Mouse (Mus musculus) cerebellum, adult 2 months (tissue): ENCODE results near the gene Xylt2. TPM values are rescaled to one million over a fixed set of nuclear protein-coding genes. Genes with fewer than 3 reads are reported as not detected.

Source experiments
- DNase-seq, 2 experiments: peaks; one replicate each; pipeline ENCODE4 v3.0.0; 2021
- H3K27ac ChIP-seq: fragments of 200-500 bp; 2 replicates; pipeline ENCODE4 v1.5.1; 2012; ENCODE audit warnings: low read length, control low read depth, inconsistent platforms; ENCODE audit not compliant: insufficient read depth
- H3K27me3 ChIP-seq: fragments of 200-500 bp; 2 replicates; pipeline ENCODE4 v1.6.1; 2012; ENCODE audit warnings: inconsistent platforms, mild to moderate bottlenecking, low read length, moderate library complexity; ENCODE audit not compliant: control insufficient read depth, insufficient read depth
- H3K4me1 ChIP-seq: fragments of 200-500 bp; 2 replicates; pipeline ENCODE4 v1.6.1; 2011; ENCODE audit warnings: low read length; ENCODE audit not compliant: control insufficient read depth, insufficient read depth
- H3K4me3 ChIP-seq: fragments of 200-500 bp; replicated peaks from 2 replicates; pipeline ENCODE3; 2011; ENCODE audit warnings: mild to moderate bottlenecking, low read depth, low read length, control low read depth; ENCODE audit not compliant: insufficient read depth
- CTCF ChIP-seq: fragments of 200-500 bp; IDR thresholded peaks from 2 replicates; pipeline ENCODE4 v1.5.1; 2011; ENCODE audit warnings: low read depth, mild to moderate bottlenecking, control low read depth, low read length, moderate library complexity, borderline replicate concordance; ENCODE audit not compliant: insufficient read depth
- POLR2A ChIP-seq: fragments of 200-500 bp; IDR thresholded peaks from 2 replicates; pipeline ENCODE4 v1.6.1; 2011; ENCODE audit warnings: low read length, control low read depth, borderline replicate concordance; ENCODE audit not compliant: insufficient read depth
- WGBS: fragments of 180-500 bp; shearing (Covaris S2); methylation state at CpG from one replicate; pipeline ENCODE4 v1.1.7; 2018; 5-methylcytosine and 5-hydroxymethylcytosine counted together
- polyA plus RNA-seq: library from polyadenylated mRNA; depleted of rRNA; stranded (reverse); fragments of >200 nt; gene quantifications from 2 replicates; pipeline ENCODE4 v1.2.3, GENCODE M21; 2012; rRNA removed

The Xylt2 gene
- polyA plus RNA-seq, 1 experiment = 30.7 TPM

GRCm38 (mm10) chr11:94620766-94621457 lies 56.4 kb downstream of the Xylt2 start:
- H3K4me1 ChIP-seq = no peaks in the 10 kb centered on the region
- 24% methylated on average over 6 of the region's 6 CpGs for WGBS
- no peak for DNase-seq
- no peak overlapping the region for H3K4me3 ChIP-seq
- H3K27ac ChIP-seq = no peak overlapping the region
- TF ChIP-seq POLR2A = no peak
- TF ChIP-seq CTCF = no peak
- no peaks in the 10 kb centered on the region for H3K27me3 ChIP-seq

DNA sequence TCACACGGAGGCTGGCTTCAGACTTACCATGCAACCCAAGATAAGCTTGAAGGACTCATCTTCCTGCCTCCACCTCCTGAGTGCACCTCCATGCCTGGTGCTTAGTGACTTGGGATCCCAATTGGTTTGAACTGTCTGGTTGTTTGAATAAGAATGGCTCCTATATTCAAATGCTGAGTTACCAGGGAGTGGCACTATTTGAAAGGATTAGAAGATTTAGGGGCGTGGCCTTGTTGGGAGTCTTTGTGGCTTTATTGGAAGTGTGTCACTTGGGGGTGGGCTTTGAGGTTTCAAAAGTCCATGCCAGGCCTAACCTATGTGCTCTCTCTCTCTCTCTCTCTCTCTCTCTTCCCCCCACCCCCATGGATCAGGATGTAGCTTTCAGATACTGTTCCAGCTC lies 59.7 kb downstream of the Xylt2 start:
- Histone ChIP-seq H3K4me1 (no peaks in the 10 kb centered on the region), H3K27ac (no peak overlapping the region), H3K27me3 (no peaks in the 10 kb centered on the region), H3K4me3 (no peak overlapping the region)
- no peak for TF ChIP-seq POLR2A
- no peak for TF ChIP-seq CTCF
- 94% methylated on average over 2 of the region's 2 CpGs for WGBS
- no peak for DNase-seq

GRCm38 (mm10) chr11:94615494-94615893 lies 61.8 kb downstream of the Xylt2 start:
- DNase-seq = no peak
- Histone ChIP-seq H3K4me1 (no peaks in the 10 kb centered on the region), H3K4me3 (no peak overlapping the region), H3K27me3 (no peaks in the 10 kb centered on the region), H3K27ac (no peak overlapping the region)
- WGBS = 9% methylated on average over 4 of the region's 4 CpGs
- no peak for TF ChIP-seq POLR2A
- no peak for TF ChIP-seq CTCF

- no peak for DNase-seq
- H3K27me3 ChIP-seq = no peaks in the 10 kb centered on the region
- TF ChIP-seq POLR2A = no peak
- TF ChIP-seq CTCF = no peak
- H3K27ac ChIP-seq = no peak overlapping the region
- no peak overlapping the region for H3K4me3 ChIP-seq
- WGBS = 51% methylated on average over 4 of the region's 4 CpGs
- H3K4me1 ChIP-seq = no peaks in the 10 kb centered on the region
Observed at GRCm38 (mm10) chr11:94614603-94615002, 62.7 kb downstream of the Xylt2 start.

Other genes starting within 250 kb of the Xylt2 start
- 199 and 248 TPM in 2 replicates for gene Cacna1g, start 203.3 kb downstream of the Xylt2 start, polyA plus RNA-seq
- 1.5 and 1.9 TPM in 2 replicates for gene Spata20, start 191.3 kb downstream of the Xylt2 start, polyA plus RNA-seq
- 31.1 and 35.9 TPM in 2 replicates for gene Epn3, start 177.5 kb downstream of the Xylt2 start, polyA plus RNA-seq
- gene Mycbpap, start 155.8 kb downstream of the Xylt2 start, polyA plus RNA-seq = 3.6 and 4.9 TPM in 2 replicates
- gene Rsad1, start 128.3 kb downstream of the Xylt2 start, polyA plus RNA-seq = 19.7 and 20.8 TPM in 2 replicates
- 0.82 and 1.1 TPM in 2 replicates for gene Chad, start 112.5 kb downstream of the Xylt2 start, polyA plus RNA-seq
- 13.1 and 15.2 TPM in 2 replicates for gene Acsf2, start 75.6 kb downstream of the Xylt2 start, polyA plus RNA-seq
- 71.9 and 72.1 TPM in 2 replicates for gene Lrrc59, start 47.7 kb downstream of the Xylt2 start, polyA plus RNA-seq
- 129 and 136 TPM in 2 replicates for gene Mrpl27, start 23.7 kb downstream of the Xylt2 start, polyA plus RNA-seq
- gene Eme1, start 23.6 kb downstream of the Xylt2 start, polyA plus RNA-seq = 0.21 and 0.30 TPM in 2 replicates
- not detected in 2 replicates for gene Gm11541, start 27.0 kb upstream of the Xylt2 start, polyA plus RNA-seq
- 0.33 and 0.48 TPM in 2 replicates for gene Cdc34b, start 64.3 kb upstream of the Xylt2 start, polyA plus RNA-seq
- gene Tmem92, start 105.2 kb upstream of the Xylt2 start, polyA plus RNA-seq = not detected in 2 replicates